Mouse (Mus musculus) heart, postnatal 0 days (tissue): ENCODE measurements around the gene Bnip3. TPM values are rescaled to one million over a fixed set of nuclear protein-coding genes. Genes with fewer than 3 reads are reported as not detected.

Experiments
- ATAC-seq: fragments of 200-750 bp; cut with Nextera tagmentation; 2 replicates; pipeline ENCODE4 v1.8.0; 2017; ENCODE audit warnings: low read depth, moderate number of reproducible peaks, moderate library complexity; ENCODE audit not compliant: insufficient read depth
- DNase-seq: peaks from one replicate; pipeline ENCODE4 v3.0.0-alpha.2; 2016; ENCODE audit warnings: low spot score
- H3K27ac ChIP-seq: fragments of 300-500 bp; sonication (generic); 2 replicates; pipeline ENCODE4 v1.5.1; 2014; ENCODE audit warnings: low read depth, mild to moderate bottlenecking
- H3K27me3 ChIP-seq: fragments of 300-500 bp; sonication (generic); 2 replicates; pipeline ENCODE4 v1.6.1; 2014; ENCODE audit warnings: low read length, mixed read lengths; ENCODE audit not compliant: control insufficient read depth, insufficient read depth
- H3K36me3 ChIP-seq: fragments of 300-500 bp; sonication (generic); replicated peaks from 2 replicates; pipeline ENCODE4 v1.6.1; 2014; ENCODE audit warnings: low read length, mixed read lengths; ENCODE audit not compliant: control insufficient read depth, insufficient read depth
- H3K4me1 ChIP-seq: fragments of 300-500 bp; sonication (generic); 2 replicates; pipeline ENCODE4 v1.6.1; 2014; ENCODE audit warnings: antibody characterized with exemption; ENCODE audit not compliant: control insufficient read depth, insufficient read depth
- H3K4me2 ChIP-seq: fragments of 300-500 bp; sonication (generic); 2 replicates; pipeline ENCODE4 v1.6.1; 2014; ENCODE audit warnings: low read depth, mild to moderate bottlenecking, low read length, moderate library complexity
- H3K4me3 ChIP-seq: fragments of 300-500 bp; sonication (generic); 2 replicates; pipeline ENCODE4 v1.5.1; 2014; ENCODE audit warnings: low read depth, low read length
- H3K9ac ChIP-seq: fragments of 300-500 bp; sonication (generic); replicated peaks from 2 replicates; pipeline ENCODE4 v1.6.1; 2014; ENCODE audit warnings: low read depth, low read length, mixed read lengths
- H3K9me3 ChIP-seq: fragments of 300-500 bp; sonication (generic); replicated peaks from 2 replicates; pipeline ENCODE4 v1.6.1; 2016; ENCODE audit warnings: low read length; ENCODE audit not compliant: control insufficient read depth
- CTCF ChIP-seq: IDR thresholded peaks from 2 replicates; pipeline ENCODE4 v1.5.1; 2016; ENCODE audit warnings: antibody characterized with exemption, control low read depth, low read depth
- EP300 ChIP-seq: IDR thresholded peaks from 2 replicates; pipeline ENCODE4 v1.6.1; 2016; ENCODE audit warnings: antibody characterized with exemption, low read depth
- WGBS: fragments of 180-500 bp; shearing (Covaris S2); extraction: QIAGEN DNeasy Blood & Tissue Kit; methylation state at CpG from one replicate; pipeline ENCODE4 v1.1.7; 2014; 5-methylcytosine and 5-hydroxymethylcytosine counted together
- polyA plus RNA-seq: library from polyadenylated mRNA; unstranded; fragments of >200 nt; fragmentation: Nextera tagmentation; extraction: Ambion mirVana; gene quantifications from 2 replicates; pipeline ENCODE4 v1.2.1, GENCODE M21; 2015
- total RNA-seq: library from RNA; depleted of rRNA; stranded (reverse); fragments of >200 nt; gene quantifications from 2 replicates; pipeline ENCODE4 v1.2.3, GENCODE M21; 2014; ENCODE audit warnings: low replicate concordance

The Bnip3 gene
- total and polyA plus RNA-seq, 2 experiments from 2014 or later: 131 to 305 TPM

DNA sequence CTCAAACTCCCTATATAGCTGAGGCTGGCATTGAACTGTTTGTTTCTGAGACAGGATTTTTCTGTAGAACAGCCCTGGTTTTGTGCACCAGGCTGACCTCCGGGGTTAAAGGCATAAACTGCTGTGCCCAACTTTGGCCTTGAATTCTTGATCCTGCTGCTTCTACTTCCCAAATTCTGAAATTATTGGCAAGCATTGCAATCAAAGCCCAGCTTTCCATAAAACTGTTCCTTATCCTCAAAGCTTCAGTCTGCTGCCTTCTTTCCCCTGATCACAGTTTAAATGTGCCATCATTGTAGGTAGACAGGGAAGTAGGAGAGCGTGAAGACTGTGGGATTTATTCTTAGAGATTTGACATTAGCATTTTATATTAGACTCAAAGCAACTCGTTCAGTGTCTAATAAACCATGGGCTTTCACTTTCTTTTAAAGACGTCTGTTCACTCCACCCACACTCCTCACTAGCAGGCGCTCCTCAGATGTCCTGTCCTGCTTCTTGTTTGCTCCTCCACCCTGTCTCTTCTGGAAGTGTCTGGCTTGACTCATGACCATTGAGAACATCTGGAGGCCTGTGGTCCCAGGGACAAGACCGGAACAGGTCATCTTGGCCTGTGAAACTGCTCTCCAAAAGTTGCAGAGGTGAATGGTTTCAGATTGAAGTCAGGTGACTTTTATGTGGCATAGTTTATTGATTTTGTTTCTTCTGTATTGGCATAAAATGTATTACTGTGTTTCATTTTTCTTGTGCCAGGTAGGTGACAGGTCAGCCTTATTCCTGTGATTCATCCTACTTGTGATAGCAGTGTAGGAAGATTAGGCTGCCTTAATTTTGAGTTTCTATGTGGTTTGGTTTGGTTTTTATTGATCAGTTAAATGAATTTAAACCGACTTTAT lies 61.0 kb downstream of the Bnip3 start:
- Histone ChIP-seq H3K27me3 (no peaks in the 10 kb centered on the region), H3K4me3 (peak overlapping the region; percentile 87; the same call in 1 of the 2 replicates), H3K9ac (peak overlapping the region; percentile 93), H3K4me1 (peaks cover 29% of the 10 kb centered on the region), H3K36me3 (peaks cover 22% of the 10 kb centered on the region), H3K9me3 (no peaks in the 10 kb centered on the region), H3K4me2 (peak overlapping the region; percentile 84), H3K27ac (no peak overlapping the region)
- ATAC-seq (no peak), DNase-seq (no peak)
- TF ChIP-seq CTCF (no peak), EP300 (no peak)
- WGBS: 74% methylated on average over 7 of the region's 7 CpGs

DNA sequence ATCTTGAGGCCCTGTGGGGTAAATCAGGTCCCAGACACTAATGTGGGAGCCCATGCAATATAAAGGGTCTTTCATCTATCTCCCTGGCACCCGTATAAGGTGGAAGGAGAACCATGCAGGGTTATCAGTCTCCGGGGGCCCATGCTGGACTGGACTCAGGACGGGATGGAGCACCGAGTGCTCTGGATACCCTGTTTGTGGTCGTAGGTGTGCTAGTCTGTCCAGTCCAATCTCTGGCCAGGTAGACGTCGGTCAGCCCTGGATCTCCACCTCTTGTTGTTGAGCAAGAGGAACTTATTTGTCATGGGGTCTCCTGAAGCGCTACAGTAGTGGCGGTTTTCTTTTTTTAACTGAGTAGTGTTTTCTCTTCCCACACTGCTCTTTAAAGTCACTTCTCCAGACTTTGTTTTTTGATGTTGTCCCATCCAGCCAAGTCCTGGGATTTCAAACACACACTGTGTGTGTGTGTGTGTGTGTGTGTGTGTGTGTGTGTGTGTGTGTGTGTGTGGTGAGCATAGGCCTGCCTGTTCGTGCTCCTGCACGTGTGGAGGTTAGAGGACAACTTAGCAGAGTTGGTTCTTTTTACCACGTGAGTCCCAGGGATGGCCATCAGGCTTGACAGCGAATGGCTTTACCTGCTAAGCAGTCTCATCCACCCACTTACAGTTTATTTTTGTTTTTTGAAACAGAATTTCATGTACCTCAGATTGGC lies 61.8 kb downstream of the Bnip3 start:
- ATAC-seq: no peak
- H3K4me3 ChIP-seq: peak overlapping the region; percentile 87
- 24% methylated on average over 13 of the region's 13 CpGs for WGBS
- no peak for DNase-seq
- H3K4me2 ChIP-seq: peak overlapping the region; percentile 84
- peak overlapping the region; percentile 94; the same call in 1 of the 2 replicates for H3K27ac ChIP-seq
- peaks cover 29% of the 10 kb centered on the region for H3K4me1 ChIP-seq
- H3K9me3 ChIP-seq: no peaks in the 10 kb centered on the region
- H3K9ac ChIP-seq: peak overlapping the region; percentile 93
- TF ChIP-seq EP300 (no peak), CTCF (no peak)
- no peaks in the 10 kb centered on the region for H3K27me3 ChIP-seq
- peaks cover 14% of the 10 kb centered on the region for H3K36me3 ChIP-seq

DNA sequence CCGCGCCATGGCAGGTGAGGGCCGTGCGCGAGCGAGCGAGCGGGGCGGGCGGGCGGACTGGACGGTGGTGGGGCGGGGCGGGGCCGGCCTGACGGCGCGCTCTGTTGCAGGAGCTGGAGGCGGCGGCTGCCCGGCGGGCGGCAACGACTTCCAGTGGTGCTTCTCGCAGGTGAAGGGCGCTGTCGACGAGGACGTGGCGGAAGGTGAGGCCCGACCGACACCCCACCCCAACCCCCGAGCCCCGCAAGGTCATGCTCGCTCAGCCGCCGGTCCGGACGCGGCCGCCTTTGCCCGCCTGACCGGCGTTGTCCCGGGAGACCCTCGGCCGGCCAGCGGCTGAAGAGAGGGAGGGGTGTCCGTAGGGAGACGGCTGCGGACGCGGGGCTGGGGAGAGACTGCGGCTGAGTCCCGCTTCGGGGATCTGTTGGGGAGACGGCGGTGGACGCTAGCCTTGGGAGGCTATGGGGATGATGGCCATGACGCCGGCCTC lies 62.8 kb downstream of the Bnip3 start:
- Histone ChIP-seq H3K9me3 (no peaks in the 10 kb centered on the region), H3K4me3 (peak overlapping the region; percentile 87), H3K4me1 (peaks cover 29% of the 10 kb centered on the region), H3K36me3 (peaks cover 7% of the 10 kb centered on the region; the same call in 1 of the 2 replicates), H3K4me2 (peak overlapping the region; percentile 84), H3K27me3 (no peaks in the 10 kb centered on the region), H3K9ac (peak overlapping the region; percentile 93), H3K27ac (peak overlapping the region; percentile 94)
- peak; percentile 16 for DNase-seq
- ATAC-seq: peak; percentile 72
- TF ChIP-seq EP300 (no peak), CTCF (no peak)
- WGBS: under 1% methylated on average over 46 of the region's 61 CpGs

DNA sequence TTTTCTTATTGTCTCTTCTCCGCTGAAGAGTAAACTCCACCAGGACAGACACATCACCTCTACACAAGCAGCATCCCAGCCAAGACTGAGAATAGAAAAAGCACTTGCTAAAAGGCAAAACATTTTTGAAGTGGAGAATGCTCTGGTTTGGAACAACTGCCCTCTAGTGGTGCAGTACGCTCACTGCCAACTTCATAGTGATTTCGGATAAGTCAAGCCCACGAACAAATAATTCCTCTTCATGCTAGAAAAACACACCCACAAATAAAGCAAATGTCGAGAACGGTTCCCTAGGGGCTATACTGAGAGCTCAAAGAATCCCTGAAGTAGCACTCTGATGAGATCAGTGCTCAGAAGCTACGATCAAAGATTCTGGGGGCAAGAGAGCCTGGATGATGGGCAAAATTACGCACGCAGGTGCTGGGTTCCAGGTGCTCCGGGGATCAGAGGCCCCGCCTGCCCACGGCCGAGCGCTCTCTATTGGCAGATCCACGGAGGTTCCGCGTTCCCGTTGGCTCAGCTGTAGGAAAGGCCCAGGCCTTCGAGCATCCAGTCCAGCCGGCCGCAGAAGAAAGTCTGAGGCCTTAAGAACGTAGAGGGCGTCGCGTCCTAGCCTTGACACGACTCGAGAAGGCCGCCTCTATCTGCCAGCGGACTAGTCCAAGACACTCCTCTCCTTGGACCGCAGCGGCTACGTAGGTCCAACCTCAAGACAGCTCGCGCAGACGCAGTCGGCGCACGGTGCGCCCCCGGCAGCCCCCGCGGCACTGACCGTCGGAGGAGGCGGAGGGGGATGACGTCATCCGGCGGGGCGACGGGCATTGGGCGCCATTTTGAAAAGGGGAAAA lies 63.6 kb downstream of the Bnip3 start, which contains the start of the genes Ppp2r2d and Mapk1ip1:
TSS of gene Ppp2r2d (plus strand) at position 536 of the 848 bp plus-strand sequence.
TSS of gene Mapk1ip1 (minus strand) at position 730 of the 848 bp plus-strand sequence.
- WGBS: under 1% methylated on average over 51 of the region's 51 CpGs
- H3K27ac ChIP-seq: peak within 1 kb of the TSS; percentile 94
- H3K9me3 ChIP-seq: no peaks in the 10 kb centered on the region
- peaks cover 7% of the 10 kb centered on the region; the same call in 1 of the 2 replicates for H3K36me3 ChIP-seq
- DNase-seq: peak; percentile 94
- H3K4me2 ChIP-seq: peak within 1 kb of the TSS; percentile 84
- peak; percentile 96 for ATAC-seq
- H3K4me3 ChIP-seq: peak within 1 kb of the TSS; percentile 87
- H3K9ac ChIP-seq: peak within 1 kb of the TSS; percentile 93
- H3K27me3 ChIP-seq: no peaks in the 10 kb centered on the region
- peaks cover 29% of the 10 kb centered on the region for H3K4me1 ChIP-seq
- TF ChIP-seq CTCF (peak; percentile 80), EP300 (no peak)
